ENCODE assay signal across 8 mouse cellular contexts in the genomic region with DNA sequence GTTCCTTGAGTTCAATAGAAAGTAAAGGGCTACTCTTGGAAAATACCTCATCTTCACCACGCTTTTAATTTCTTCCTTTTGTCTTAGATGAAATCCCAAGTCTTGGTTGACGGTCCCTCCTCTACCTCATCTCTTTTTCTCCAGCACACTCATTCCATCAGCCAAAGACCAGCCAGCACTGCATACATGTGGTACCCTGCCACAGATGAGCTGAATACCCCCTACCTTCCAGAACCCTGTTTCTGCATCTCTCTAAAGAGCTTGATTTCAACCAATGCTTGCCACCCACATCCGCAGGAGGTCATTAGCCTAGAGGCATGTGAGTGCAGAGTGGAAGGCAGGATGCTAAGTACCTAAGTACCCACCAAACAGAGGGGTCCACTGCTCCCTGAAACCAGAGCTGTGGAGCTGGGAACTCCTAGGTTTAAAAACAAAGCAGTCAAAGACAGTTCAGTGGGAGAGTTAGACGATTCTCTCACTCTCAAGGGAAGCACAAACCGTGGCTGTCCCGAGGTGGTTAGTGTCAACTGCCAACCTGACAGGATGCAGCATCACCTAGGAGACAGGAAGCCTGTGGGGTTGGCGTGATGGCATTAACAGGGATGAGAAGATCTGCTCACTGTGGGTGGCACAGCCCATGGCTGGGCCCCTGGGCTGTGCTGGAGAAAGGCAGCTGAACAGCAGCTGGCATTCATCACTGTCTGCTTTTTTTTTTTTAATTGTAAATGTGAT.
DNase-seq lines count a peak whose midpoint lies in the region; ATAC-seq and TF ChIP-seq lines count a peak whose summit lies in the region.

No protein-coding gene starts in this region.

- no peak overlapping the region for H3K4me3 ChIP-seq in kidney, embryonic 15.5 days (replicated peaks)
- H3K4me3 ChIP-seq in kidney, adult 2 months (ENCODE audit: insufficient read depth, low read depth, low read length): no peak overlapping the region
- no peak overlapping the region for H3K4me3 ChIP-seq in embryonic facial prominence, embryonic 11.5 days (ENCODE audit: low read depth, low read length)
- H3K4me3 ChIP-seq in limb, embryonic 11.5 days (ENCODE audit: low read depth, low read length): no peak overlapping the region

- no peaks in the 10 kb centered on the region for H3K36me3 ChIP-seq in kidney, embryonic 15.5 days
- no peaks in the 10 kb centered on the region for H3K36me3 ChIP-seq in kidney, adult 2 months (ENCODE audit: control insufficient read depth, insufficient read depth, low read length)
- no peaks in the 10 kb centered on the region for H3K36me3 ChIP-seq in embryonic facial prominence, embryonic 11.5 days (replicated peaks; ENCODE audit: control insufficient read depth, insufficient read depth, low read depth, low read length)
- H3K36me3 ChIP-seq in limb, embryonic 11.5 days (ENCODE audit: control insufficient read depth, insufficient read depth, low read length): no peaks in the 10 kb centered on the region

- TF ChIP-seq CTCF in kidney, adult 2 months (conservative IDR thresholded peaks at IDR 0.05; ENCODE audit: insufficient read depth, insufficient read length, low read depth, low read length): no peak

- H3K4me1 ChIP-seq in kidney, embryonic 15.5 days: peaks cover 52% of the 10 kb centered on the region
- peaks cover 9% of the 10 kb centered on the region for H3K4me1 ChIP-seq in kidney, adult 2 months (ENCODE audit: control insufficient read depth, insufficient read depth, low read length)
- H3K4me1 ChIP-seq in embryonic facial prominence, embryonic 11.5 days (ENCODE audit: control insufficient read depth, insufficient read depth, low read length): peaks cover 3% of the 10 kb centered on the region; the same call in 1 of the 2 replicates
- H3K4me1 ChIP-seq in limb, embryonic 11.5 days (ENCODE audit: control insufficient read depth, insufficient read depth, low read length): peaks cover 19% of the 10 kb centered on the region; the same call in 1 of the 2 replicates

- no peak overlapping the region for H3K4me2 ChIP-seq in kidney, embryonic 15.5 days
- no peak overlapping the region for H3K4me2 ChIP-seq in embryonic facial prominence, embryonic 11.5 days (ENCODE audit: low read depth, low read length)
- no peak overlapping the region for H3K4me2 ChIP-seq in limb, embryonic 11.5 days (ENCODE audit: low read depth, severe bottlenecking)

- 34% methylated on average over 7 of the region's 7 CpGs for WGBS in kidney, embryonic 15.5 days
- WGBS in kidney, adult 2 months: 66% methylated on average over 7 of the region's 7 CpGs
- 29% methylated on average over 7 of the region's 7 CpGs for WGBS in embryonic facial prominence, embryonic 11.5 days
- WGBS in limb, embryonic 11.5 days: 34% methylated on average over 7 of the region's 7 CpGs

- H3K27ac ChIP-seq in kidney, embryonic 15.5 days: peak overlapping the region; percentile 79
- no peak overlapping the region for H3K27ac ChIP-seq in kidney, adult 2 months (ENCODE audit: insufficient read depth, low read depth, low read length)
- no peak overlapping the region for H3K27ac ChIP-seq in embryonic facial prominence, embryonic 11.5 days (replicated peaks; ENCODE audit: low read depth, low read length)
- no peak overlapping the region for H3K27ac ChIP-seq in limb, embryonic 11.5 days (replicated peaks; ENCODE audit: low read depth, low read length)

- H3K27me3 ChIP-seq in kidney, embryonic 15.5 days: no peaks in the 10 kb centered on the region
- no peaks in the 10 kb centered on the region for H3K27me3 ChIP-seq in kidney, adult 2 months (replicated peaks; ENCODE audit: control insufficient read depth, insufficient read depth, low read length)
- no peaks in the 10 kb centered on the region for H3K27me3 ChIP-seq in embryonic facial prominence, embryonic 11.5 days (ENCODE audit: control insufficient read depth, insufficient read depth, low read length)
- H3K27me3 ChIP-seq in limb, embryonic 11.5 days (ENCODE audit: control insufficient read depth, insufficient read depth, low read length): no peaks in the 10 kb centered on the region

- TF ChIP-seq POLR2A in kidney, adult 2 months (IDR thresholded peaks at IDR 0.05; ENCODE audit: low read depth, low read length): no peak

- no peaks in the 10 kb centered on the region for H3K9me3 ChIP-seq in kidney, embryonic 15.5 days (replicated peaks)
- H3K9me3 ChIP-seq in embryonic facial prominence, embryonic 11.5 days (replicated peaks; ENCODE audit: control insufficient read depth, low read length): no peaks in the 10 kb centered on the region
- H3K9me3 ChIP-seq in limb, embryonic 11.5 days (ENCODE audit: control insufficient read depth, low read length): no peaks in the 10 kb centered on the region

- peak; percentile 90 for ATAC-seq in kidney, embryonic 15.5 days (replicated peaks; ENCODE audit: low FRiP score)
- no peak for ATAC-seq in embryonic facial prominence, embryonic 11.5 days (replicated peaks; ENCODE audit: insufficient number of reproducible peaks, low FRiP score, low TSS enrichment, low read depth)
- 0 out of 2 replicates have a peak, but pooled peaks have one; percentile 49 for ATAC-seq in limb, embryonic 11.5 days (ENCODE audit: insufficient number of reproducible peaks, low FRiP score, low TSS enrichment, low read depth)

- no peak overlapping the region for H3K9ac ChIP-seq in kidney, embryonic 15.5 days
- H3K9ac ChIP-seq in embryonic facial prominence, embryonic 11.5 days (replicated peaks; ENCODE audit: low read length): no peak overlapping the region
- H3K9ac ChIP-seq in limb, embryonic 11.5 days (ENCODE audit: low read length): no peak overlapping the region

- no peak for DNase-seq in kidney, adult 2 months
- DNase-seq in embryonic facial prominence, embryonic 11.5 days (ENCODE audit: low spot score): peak; percentile 45
- no peak for DNase-seq in limb, embryonic 11.5 days (ENCODE audit: low spot score)
- DNase-seq in retina, postnatal 1 day: peak; percentile 89
- no peak for DNase-seq in adrenal gland, adult 8-10 months
- no peak for DNase-seq in frontal cortex, postnatal 36 days (ENCODE audit: low spot score in 2 of 2)
- no peak for DNase-seq in adrenal gland, adult 18-20 months (ENCODE audit: low spot score in 2 of 2)

Comparison
In these comparisons a context has a peak if more than half of its experiments do, and no peak if none do; other contexts are left out.
1. DNase-seq: peak in embryonic facial prominence, embryonic 11.5 days (single experiment) and retina, postnatal 1 day (single experiment); none in kidney, adult 2 months (single experiment), limb, embryonic 11.5 days (single experiment), adrenal gland, adult 8-10 months (single experiment), frontal cortex, postnatal 36 days (0 of 2) and adrenal gland, adult 18-20 months (0 of 2).